Mouse (Mus musculus) limb, embryonic 14.5 days (tissue): ENCODE measurements around the gene E130311K13Rik. TPM values are rescaled to one million over a fixed set of nuclear protein-coding genes. Genes with fewer than 3 reads are reported as not detected.

Source experiments
- ATAC-seq: fragments of 200-750 bp; cut with Nextera tagmentation; 2 replicates; pipeline ENCODE4 v1.8.0; 2017; ENCODE audit warnings: low read depth, moderate number of reproducible peaks, moderate TSS enrichment; ENCODE audit not compliant: low FRiP score
- DNase-seq: peaks from one replicate; pipeline ENCODE4 v3.0.0-alpha.2; 2015; ENCODE audit warnings: low spot score
- H3K27ac ChIP-seq: fragments of 300-500 bp; sonication (generic); replicated peaks from 2 replicates; pipeline ENCODE4 v1.5.1; 2014; ENCODE audit warnings: low read depth, mild to moderate bottlenecking, low read length, moderate library complexity, mixed read lengths
- H3K27me3 ChIP-seq: fragments of 300-500 bp; sonication (generic); 2 replicates; pipeline ENCODE4 v1.6.1; 2014; ENCODE audit warnings: low read length, mixed read lengths; ENCODE audit not compliant: control insufficient read depth, insufficient read depth
- H3K36me3 ChIP-seq: fragments of 300-500 bp; sonication (generic); 2 replicates; pipeline ENCODE4 v1.6.1; 2014; ENCODE audit warnings: mild to moderate bottlenecking, low read length, moderate library complexity, mixed read lengths; ENCODE audit not compliant: control insufficient read depth, insufficient read depth
- H3K4me1 ChIP-seq: fragments of 300-500 bp; sonication (generic); 2 replicates; pipeline ENCODE4 v1.6.1; 2014; ENCODE audit warnings: antibody characterized with exemption, low read length, mixed read lengths; ENCODE audit not compliant: control insufficient read depth, insufficient read depth
- H3K4me2 ChIP-seq: fragments of 300-500 bp; sonication (generic); replicated peaks from 2 replicates; pipeline ENCODE4 v1.6.1; 2014; ENCODE audit warnings: low read depth, mild to moderate bottlenecking, low read length, moderate library complexity; ENCODE audit not compliant: severe bottlenecking
- H3K4me3 ChIP-seq: fragments of 300-500 bp; sonication (generic); replicated peaks from 2 replicates; pipeline ENCODE4 v1.5.1; 2014; ENCODE audit warnings: low read length
- H3K9ac ChIP-seq: fragments of 300-500 bp; sonication (generic); 2 replicates; pipeline ENCODE4 v1.6.1; 2014; ENCODE audit warnings: mild to moderate bottlenecking, low read depth, low read length, moderate library complexity; ENCODE audit not compliant: severe bottlenecking
- H3K9me3 ChIP-seq: fragments of 300-500 bp; sonication (generic); 2 replicates; pipeline ENCODE4 v1.6.1; 2016; ENCODE audit warnings: low read length; ENCODE audit not compliant: control insufficient read depth
- POLR2A ChIP-seq: fragments of 200-500 bp; IDR thresholded peaks from 2 replicates; pipeline ENCODE4 v1.8.0; 2012; ENCODE audit warnings: inconsistent platforms, mild to moderate bottlenecking, moderate library complexity, borderline replicate concordance; ENCODE audit not compliant: insufficient read depth, insufficient read length; ENCODE audit errors: extremely low read depth
- WGBS: fragments of 180-500 bp; shearing (Covaris S2); extraction: QIAGEN DNeasy Blood & Tissue Kit; methylation state at CpG from one replicate; pipeline ENCODE4 v1.1.7; 2014; 5-methylcytosine and 5-hydroxymethylcytosine counted together
- polyA plus RNA-seq, 2 experiments: library from polyadenylated mRNA; depleted of rRNA in 1 of 2; stranded (reverse) in 1 of 2; unstranded in 1 of 2; fragments of >200 nt; fragmentation: Nextera tagmentation in 1 of 2; extraction: Ambion mirVana in 1 of 2; gene quantifications; 2 replicates each; pipeline versions ENCODE4 v1.2.1 to v1.2.3; 2012 to 2014

The E130311K13Rik gene
- polyA plus RNA-seq, 2 experiments: 6.2 to 8.9 TPM

GRCm38 (mm10) chr3:63899309-63899695 is 30.0 kb downstream of the E130311K13Rik start, which contains the start of gene Plch1:
TSS of gene Plch1 (minus strand) at chr3:63899472.
- H3K4me2 ChIP-seq: peak within 1 kb of the TSS; percentile 100
- no peaks in the 10 kb centered on the region for H3K9me3 ChIP-seq
- H3K27me3 ChIP-seq: peaks cover 11% of the 10 kb centered on the region; the same call in 1 of the 2 replicates
- 1% methylated on average over 12 of the region's 12 CpGs for WGBS
- H3K27ac ChIP-seq: no peak within 1 kb of the TSS
- TF ChIP-seq POLR2A: no peak
- no peaks in the 10 kb centered on the region for H3K36me3 ChIP-seq
- H3K4me3 ChIP-seq: peak within 1 kb of the TSS; percentile 61
- ATAC-seq (peak; percentile 41; the same call in 1 of the 2 replicates), DNase-seq (peak; percentile 33)
- peak within 1 kb of the TSS; percentile 43 for H3K9ac ChIP-seq
- peaks cover 9% of the 10 kb centered on the region for H3K4me1 ChIP-seq

- DNase-seq: peak; percentile 69
- Histone ChIP-seq H3K36me3 (no peaks in the 10 kb centered on the region), H3K27ac (no peak overlapping the region), H3K9me3 (no peaks in the 10 kb centered on the region), H3K4me1 (peaks cover 13% of the 10 kb centered on the region), H3K27me3 (peaks cover 11% of the 10 kb centered on the region; the same call in 1 of the 2 replicates), H3K4me2 (peak overlapping the region; percentile 100), H3K9ac (peak overlapping the region; percentile 43), H3K4me3 (peak overlapping the region; percentile 61)
- TF ChIP-seq POLR2A: no peak
- under 1% methylated on average over 41 of the region's 41 CpGs for WGBS
- peak; percentile 85 for ATAC-seq
These were observed 30.5 kb downstream of the E130311K13Rik start for GRCm38 (mm10) chr3:63898581-63899308.

GRCm38 (mm10) chr3:63897177-63897576 is 32.1 kb downstream of the E130311K13Rik start:
- DNase-seq (no peak), ATAC-seq (no peak)
- no peak overlapping the region for H3K4me3 ChIP-seq
- no peak overlapping the region for H3K27ac ChIP-seq
- H3K9ac ChIP-seq: no peak overlapping the region
- 20% methylated on average over 1 of the region's 1 CpGs for WGBS
- H3K9me3 ChIP-seq: no peaks in the 10 kb centered on the region
- peaks cover 13% of the 10 kb centered on the region for H3K4me1 ChIP-seq
- H3K27me3 ChIP-seq: peaks cover 11% of the 10 kb centered on the region; the same call in 1 of the 2 replicates
- H3K36me3 ChIP-seq: no peaks in the 10 kb centered on the region
- H3K4me2 ChIP-seq: no peak overlapping the region
- TF ChIP-seq POLR2A: no peak

GRCm38 (mm10) chr3:63896303-63896702 is 33.0 kb downstream of the E130311K13Rik start:
- Histone ChIP-seq H3K36me3 (no peaks in the 10 kb centered on the region), H3K4me3 (no peak overlapping the region), H3K9ac (no peak overlapping the region), H3K9me3 (no peaks in the 10 kb centered on the region), H3K27me3 (peaks cover 11% of the 10 kb centered on the region; the same call in 1 of the 2 replicates), H3K4me2 (no peak overlapping the region), H3K4me1 (peaks cover 13% of the 10 kb centered on the region), H3K27ac (no peak overlapping the region)
- DNase-seq (no peak), ATAC-seq (no peak)
- no peak for TF ChIP-seq POLR2A
- 86% methylated on average over 4 of the region's 4 CpGs for WGBS

GRCm38 (mm10) chr3:63895786-63896185 is 33.5 kb downstream of the E130311K13Rik start:
- H3K4me2 ChIP-seq: no peak overlapping the region
- H3K9me3 ChIP-seq: no peaks in the 10 kb centered on the region
- no peak overlapping the region for H3K27ac ChIP-seq
- no peak overlapping the region for H3K9ac ChIP-seq
- H3K4me3 ChIP-seq: no peak overlapping the region
- no peak for DNase-seq
- H3K36me3 ChIP-seq: no peaks in the 10 kb centered on the region
- 41% methylated on average over 2 of the region's 2 CpGs for WGBS
- TF ChIP-seq POLR2A: no peak
- H3K4me1 ChIP-seq: peaks cover 13% of the 10 kb centered on the region
- no peak for ATAC-seq
- peaks cover 11% of the 10 kb centered on the region; the same call in 1 of the 2 replicates for H3K27me3 ChIP-seq
